Mouse (Mus musculus): ENCODE data around the gene Akap1.
"Not testable (repeated sequence)": the region's sequence is repeated elsewhere in the genome, so short reads cannot be mapped to it uniquely, and the experiment has no call there.

The Akap1 gene

DNA sequence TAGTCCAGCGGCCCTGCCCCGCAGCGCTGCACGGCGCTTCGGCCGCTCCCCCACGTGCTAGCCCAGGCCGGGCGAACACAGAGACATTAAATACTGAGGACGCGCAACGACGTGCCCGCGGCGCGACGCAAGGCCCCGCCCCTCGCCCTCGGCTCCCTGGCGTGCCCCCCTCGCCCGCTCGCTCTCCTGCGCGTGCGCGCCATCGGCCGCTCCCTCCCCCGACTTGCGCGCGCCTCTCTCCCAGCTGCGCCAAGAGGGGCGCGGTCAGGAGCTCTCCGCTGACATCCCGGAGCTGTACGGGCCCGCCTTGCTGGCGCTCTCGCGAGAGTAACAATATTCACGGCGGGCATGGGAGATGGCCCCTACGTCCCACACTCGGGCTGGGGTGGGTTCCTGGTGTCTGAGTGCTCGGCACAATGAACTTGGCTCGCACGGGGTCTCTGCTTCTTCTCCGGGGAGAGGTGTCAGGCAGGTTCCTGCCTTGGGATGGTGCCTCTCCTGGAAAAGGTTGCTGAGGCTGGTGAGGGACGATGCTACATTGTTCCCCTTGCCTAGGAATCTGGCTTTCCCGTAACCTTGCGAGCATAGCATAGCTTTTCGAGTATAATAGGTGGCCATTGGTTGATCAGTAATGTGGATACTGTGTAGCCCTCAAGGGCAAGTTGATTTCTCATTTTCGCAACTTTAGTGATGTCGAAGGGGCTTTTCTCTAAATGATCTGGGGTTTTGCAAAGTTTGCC, at the start of gene Akap1:
Akap1 (minus strand) TSS at position 129 of the 740 bp plus-strand sequence.
- CTCF ChIA-PET: no interaction called here

DNA sequence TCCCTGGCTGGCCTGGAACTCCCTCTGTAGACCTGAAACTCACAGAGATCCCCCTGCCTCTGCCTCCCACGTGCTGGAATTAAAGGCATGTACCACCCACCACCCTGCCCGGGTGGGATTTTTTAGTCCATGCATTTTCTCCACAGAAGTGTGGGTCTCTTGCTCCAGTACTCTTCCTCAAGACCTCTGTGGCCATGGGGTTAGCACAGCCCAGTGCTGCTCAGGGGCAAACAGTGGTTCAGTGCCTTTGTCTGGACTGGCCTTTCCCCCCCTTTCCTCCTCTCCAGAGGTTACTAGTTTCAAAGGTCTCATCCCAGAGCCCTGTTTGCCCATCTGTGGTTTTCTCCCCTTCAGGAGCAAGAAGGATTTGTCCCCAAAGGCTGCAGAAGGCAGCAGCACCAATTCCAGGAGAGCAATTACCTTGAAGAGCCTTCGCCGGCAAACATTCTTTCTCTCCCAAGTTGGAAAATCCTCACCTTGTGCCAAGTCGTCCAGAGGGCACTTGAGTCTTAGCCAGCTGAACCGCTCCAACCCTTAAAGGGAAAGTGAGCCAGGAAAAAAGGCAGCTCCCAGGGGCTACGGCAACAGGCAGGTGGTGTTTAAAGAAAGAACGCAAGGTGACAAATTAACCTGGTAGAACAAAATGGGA, 45.1 kb upstream of the Akap1 start:
- CTCF ChIA-PET: interaction anchor here (0.8 kb wide), 1 partner anchor 8 kb away, joined by 3 read pairs; no protein-coding TSS in a partner anchor

DNA sequence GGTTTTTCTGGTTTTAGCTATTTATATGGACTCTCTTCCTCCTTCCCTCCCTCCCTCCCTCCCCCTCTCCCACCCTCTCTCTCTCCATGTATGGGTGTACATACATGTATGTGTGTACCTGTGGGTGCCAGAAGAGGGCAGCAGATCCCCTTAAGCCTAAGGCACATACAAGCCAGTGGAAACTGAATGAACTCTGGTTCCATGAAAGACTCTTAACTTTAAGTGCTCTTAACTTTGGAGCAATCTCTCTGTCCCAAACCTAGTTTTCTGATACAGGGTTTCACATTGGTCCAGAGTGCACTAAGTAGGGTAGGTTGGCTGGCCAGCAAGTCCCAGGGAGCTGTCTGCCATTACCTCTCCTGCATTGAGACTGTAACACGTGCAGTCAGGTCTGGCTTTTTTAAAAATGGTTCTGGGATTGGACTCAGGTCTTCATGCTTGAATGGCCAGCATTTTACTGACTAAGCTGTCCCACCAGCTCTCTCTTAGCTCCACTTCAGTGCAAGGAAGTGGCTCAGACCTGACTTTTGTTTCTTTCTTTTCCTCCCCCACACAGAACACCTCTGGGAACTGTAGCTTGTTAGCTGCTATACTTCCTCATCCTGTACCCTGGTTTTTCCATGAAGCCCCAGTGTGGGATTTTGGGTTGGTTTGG, 44.3 kb upstream of the Akap1 start:
- CTCF ChIA-PET: interaction anchor here (0.5 to 1.5 kb wide), 3 partner anchors 47 to 86 kb away, joined by 3 to 10 read pairs (median 3); partner anchors contain the start of gene Scpep1

DNA sequence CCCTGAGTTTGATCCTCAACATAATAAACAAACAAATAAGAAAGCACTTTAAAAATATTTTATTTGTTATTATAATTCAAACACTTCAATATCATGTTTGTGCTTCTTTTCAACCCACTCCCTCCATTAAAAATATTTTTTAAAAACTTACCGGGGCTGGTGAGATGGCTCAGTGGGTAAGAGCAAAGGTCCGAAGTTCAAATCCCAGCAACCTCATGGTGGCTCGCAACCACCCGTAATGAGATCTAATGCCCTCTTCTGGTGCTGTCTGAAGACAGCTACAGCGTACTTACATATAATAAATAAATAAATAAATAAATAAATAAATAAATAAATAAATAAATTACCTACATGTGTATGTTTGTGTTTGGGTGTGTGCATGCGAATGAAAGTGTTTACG, 43.5 kb upstream of the Akap1 start:
- CTCF ChIA-PET: interaction anchor here (0.5 to 1.5 kb wide), 3 partner anchors 48 to 85 kb away, joined by 3 to 10 read pairs (median 3); partner anchors contain the start of gene Scpep1

DNA sequence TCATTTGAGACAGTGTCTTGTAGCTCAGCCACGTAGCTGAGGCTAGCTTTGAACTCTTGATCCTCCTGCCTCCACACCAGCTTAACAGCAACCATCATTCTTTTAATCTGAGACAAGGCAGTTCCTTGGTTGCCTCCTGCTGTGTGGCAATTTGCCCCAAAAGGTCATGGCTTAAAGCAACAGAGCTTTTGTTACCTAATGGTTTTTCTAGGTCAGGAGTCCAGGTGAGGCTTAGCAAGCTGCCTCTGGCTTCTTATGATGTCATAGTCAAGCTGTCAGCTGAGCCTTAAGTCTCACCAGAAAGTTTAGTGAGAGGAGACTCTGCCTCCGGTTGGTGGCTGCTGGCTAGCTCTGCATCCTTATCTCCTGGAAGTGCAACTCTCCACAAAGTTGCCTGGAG, 41.2 kb upstream of the Akap1 start:
- CTCF ChIA-PET: interaction anchor here (1.0 kb wide), 1 partner anchor 42 kb away, joined by 3 read pairs; no protein-coding TSS in a partner anchor

DNA sequence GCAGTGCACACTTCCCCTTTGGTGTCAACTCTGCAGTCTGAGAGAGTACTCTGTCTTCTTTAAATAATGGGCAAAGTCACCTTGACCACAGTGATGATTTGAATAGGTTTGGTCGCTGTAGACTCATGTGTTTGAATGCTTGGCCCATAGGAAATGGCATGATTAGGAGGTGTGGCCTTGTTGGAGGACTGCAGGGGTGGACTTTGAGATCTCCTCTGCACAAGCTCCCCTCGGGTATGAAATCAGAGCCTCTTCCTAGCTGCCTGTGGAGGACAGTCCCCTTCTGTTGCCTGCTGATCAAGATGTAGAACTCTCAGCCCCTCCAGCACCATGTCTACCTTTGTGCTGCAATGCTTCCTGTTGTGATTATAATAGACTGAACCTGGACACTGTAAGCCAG, 39.7 kb upstream of the Akap1 start:
- CTCF ChIA-PET: no interaction called here

DNA sequence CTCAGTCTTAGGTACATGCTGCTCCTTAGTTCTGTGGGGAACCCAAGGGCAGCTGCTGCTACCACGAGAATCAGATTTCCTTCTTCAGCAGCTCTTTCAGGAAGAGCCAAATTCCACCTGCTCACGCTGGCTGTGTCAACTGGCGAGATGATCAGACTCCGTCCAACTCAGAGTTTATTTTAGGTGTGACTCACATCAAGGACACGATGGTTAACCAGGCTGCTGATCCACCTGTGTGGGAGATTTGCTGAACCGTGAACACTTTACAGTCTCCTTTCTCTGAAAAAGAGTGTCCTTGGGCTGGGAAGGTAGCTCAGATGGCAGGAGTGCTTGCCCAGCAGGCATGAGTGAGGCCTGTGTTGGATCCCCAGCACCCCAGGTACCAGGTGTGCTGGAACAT, 38.4 kb upstream of the Akap1 start:
- CTCF ChIA-PET: no interaction called here

DNA sequence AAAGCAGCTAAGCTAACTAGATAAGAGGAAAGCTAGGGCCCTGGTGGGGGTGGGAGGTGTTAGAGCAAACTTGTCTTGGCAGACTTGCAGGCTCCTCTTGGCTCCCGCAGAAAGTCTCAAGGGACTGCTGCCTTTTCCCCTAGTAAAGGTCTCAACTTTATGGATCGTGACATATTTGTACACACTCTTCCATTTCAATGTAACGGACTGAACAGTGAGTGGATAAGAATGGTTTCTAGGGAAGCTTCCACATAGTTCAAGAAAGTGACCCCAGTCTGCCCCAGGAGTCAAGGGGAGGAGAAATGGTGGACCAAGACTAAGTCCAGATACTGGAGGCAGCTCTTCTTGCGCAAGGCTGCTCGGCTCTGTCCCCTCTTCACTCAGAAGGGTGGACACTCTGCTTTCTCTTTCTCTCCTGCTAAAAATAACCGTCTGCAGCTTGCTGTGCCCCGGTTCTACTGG, 37.0 kb upstream of the Akap1 start:
- CTCF ChIA-PET: interaction anchor here (1.6 kb wide), 1 partner anchor 9 kb away, joined by 3 read pairs; no protein-coding TSS in a partner anchor

DNA sequence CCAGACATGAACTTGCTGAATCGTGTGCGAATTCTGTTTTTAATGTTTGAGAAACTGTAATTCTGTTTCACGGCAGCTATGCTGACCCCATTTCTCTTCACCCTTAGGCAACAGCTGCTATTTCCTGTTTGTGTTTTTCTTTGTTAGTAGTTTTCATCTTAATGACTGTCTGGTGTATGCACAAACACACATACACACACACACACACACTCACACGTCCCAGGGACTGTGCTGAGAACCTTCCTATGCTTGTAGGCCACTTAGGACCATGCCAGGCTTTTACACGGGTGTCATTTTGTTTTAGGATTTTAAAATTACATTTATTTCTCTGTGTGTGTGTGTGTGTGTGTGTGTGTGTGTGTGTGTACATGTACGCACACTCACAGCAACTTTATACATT, 35.2 kb upstream of the Akap1 start:
- CTCF ChIA-PET: interaction anchor here (0.6 to 0.7 kb wide), 2 partner anchors 32 to 42 kb away, joined by 3 to 15 read pairs; no protein-coding TSS in a partner anchor

DNA sequence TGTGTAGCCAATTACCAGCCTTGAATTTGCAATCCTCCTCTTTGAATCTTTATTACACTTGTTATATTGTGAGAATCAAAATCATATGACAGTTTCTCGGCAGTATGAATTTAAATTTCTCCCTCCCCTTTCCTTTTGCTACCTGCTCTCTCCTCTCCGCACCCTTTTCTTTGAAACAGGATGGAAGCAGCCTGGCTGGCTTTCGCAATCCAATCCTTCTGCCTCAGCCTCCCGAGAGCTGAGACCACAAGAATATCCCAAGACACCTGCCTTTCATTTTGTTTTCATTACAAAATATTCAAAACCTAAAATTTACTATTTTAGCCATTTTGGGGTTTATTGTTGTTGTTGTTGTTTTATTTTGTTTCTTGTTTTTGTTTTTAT, 34.0 kb upstream of the Akap1 start:
- CTCF ChIA-PET: interaction anchor here (0.6 kb wide), 1 partner anchor 60 kb away, joined by 3 read pairs; no protein-coding TSS in a partner anchor

DNA sequence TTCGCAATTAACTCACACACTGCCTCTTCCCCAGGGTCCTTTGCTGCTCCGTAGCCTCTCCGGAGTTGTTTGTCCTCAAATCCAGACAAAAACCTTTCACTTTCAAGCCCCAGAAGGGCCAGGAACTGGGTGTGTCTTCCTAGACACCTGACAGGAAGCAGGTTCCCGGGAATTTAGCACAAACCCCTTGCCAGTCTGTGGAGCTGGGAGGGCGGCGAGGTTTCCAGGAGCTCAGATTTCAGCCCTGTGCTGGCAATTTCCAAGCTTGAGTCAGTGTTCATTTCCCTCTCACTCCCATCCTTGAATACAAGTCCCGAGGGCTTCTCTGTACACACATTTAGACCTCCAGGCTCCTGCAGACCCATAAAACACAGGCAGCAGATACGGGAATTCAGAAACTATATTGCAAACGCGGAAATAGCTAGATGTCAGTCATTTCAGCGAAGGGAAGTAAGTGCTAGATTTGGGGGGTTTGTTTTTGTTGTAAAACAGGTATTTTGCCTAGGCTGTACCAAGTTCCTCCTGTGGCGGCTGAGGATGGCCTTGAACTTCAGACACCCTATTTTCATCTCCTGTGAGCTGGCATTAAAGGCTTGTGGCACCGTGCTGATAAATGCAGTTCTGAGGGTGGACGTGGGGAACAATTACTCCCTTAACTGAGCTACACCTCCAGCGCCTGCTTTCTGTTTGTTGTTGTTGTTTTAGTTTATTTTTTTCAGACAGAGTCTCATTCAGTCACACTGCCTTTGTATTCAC, 33.4 kb upstream of the Akap1 start:
- CTCF ChIA-PET: no interaction called here

DNA sequence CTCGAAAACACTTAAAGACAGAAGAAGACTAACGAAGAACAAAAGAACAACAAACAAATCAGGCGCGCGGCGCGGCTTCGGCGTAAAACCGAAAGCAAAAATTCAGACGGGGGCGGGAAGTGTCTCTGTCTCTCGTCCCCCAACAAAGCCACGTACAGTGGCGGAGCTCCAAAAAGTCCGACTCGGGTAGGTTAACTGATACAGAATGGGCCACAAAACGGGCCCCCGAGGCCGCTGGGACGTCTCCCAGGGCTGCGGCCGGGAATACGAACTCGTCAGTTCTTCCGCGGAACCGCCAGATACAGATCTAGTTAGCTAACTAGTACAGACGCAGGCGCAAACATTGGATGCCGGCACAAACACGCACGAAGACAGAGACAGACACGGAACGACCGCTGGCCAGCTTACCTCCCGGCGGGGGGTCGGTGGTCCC, 31.4 kb upstream of the Akap1 start:
- CTCF ChIA-PET: not testable (repeated sequence)

DNA sequence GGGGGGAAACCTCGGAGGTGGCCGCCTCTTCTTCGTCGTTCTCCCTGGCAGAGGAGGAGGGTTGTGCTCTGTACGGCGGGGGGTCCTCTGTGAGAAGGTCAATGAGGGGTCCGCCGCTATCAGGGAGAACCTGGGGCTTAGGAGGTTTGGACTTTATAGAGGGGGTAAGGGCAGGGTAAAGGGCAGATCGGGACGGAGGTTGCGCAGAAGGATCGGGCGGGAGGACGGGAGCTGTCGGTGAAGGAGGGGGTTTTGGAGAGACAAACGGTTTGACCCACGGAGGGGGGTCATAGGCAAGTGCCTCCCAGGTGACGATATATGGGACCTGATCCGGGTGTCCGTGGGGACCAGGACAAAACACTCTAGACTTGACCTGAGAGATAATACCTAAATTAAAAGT, 30.8 kb upstream of the Akap1 start:
- CTCF ChIA-PET: not testable (repeated sequence)

DNA sequence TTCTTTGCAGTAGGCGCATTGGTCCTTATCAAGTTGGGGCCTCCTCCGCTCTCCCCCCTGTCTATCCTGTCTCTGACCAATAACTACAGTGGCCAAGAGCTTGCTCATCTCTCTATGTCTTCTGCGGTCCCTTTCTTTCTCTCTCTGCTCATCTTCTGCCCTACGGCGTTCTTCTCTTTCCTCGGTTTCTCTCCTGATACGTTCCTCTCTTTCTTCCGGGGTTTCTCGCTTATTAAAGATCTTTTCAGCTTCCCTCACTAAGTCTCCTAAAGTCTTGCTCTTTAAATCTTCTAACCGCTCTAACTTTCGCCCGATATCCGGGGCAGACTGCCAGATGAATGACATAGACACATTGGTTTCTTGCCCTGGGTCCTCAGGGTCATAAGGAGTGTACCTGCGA, 29.9 kb upstream of the Akap1 start:
- CTCF ChIA-PET: not testable (repeated sequence)

DNA sequence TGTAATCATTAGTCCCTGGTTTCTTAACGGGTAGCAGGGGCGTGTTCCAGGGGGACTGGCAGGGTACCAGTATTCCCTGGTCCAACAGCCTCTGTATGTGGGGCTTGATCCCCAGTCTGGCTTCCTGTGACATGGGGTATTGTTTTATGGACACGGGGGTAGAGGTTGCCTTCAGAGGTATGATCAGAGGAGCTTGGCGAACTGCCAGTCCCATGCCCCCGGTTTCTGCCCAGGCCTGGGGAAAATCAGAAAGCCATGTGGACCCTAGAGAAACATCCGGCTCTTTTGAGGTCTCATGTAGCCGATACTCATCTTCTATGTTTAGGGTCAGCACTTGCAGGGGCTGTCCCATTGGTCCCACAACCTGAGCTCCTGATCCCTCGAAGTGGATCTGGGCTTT, 29.1 kb upstream of the Akap1 start:
- CTCF ChIA-PET: not testable (repeated sequence)

DNA sequence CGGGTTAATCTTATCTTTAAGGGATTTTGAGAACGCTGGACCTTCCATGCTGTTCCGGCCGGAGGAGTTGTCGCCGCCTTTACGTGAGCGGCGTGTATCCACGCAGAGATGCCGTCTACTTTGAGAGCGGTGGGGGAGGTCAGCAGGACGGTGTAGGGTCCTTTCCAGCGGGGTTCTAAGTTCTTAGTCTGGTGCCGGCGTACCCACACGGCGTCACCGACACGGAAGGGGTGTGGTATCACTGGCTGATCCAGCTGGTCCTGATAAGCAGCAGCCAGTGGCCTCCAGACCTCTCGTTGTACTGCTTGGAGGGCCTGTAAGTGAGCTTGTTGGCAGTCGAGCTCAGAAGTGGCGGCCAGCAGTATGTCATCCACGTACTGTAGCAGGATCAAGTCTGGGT, 28.4 kb upstream of the Akap1 start:
- CTCF ChIA-PET: not testable (repeated sequence)

DNA sequence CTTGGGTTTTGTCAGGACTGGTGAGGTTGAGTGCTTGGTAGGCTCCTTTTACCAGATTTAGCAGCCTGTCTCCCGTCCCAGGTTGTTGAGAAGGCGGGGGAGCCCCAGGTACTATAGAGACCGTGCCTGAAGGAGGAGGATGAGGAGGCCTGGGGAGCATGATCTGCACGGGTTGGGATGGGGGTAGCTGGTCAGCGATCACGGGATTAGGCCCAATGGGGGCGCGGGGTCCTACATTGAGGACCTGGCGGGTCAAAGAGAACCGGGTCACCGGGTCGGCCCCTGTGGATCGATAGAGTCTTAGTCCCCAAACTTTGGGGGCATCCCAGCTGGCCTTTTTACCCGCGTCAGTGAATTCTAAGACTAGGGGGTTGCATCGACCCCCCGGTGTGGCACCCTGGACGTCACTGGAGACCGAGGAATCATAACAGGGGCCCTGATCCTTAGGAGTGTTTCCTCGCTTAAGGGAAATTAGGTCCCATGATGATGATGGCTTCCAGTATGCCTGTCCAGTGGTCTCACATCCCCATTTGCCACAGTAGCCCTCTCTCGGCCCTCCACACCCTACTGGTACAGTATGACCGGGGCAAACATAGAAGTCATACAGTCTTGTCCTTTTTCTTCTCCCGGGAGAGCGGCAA, 27.7 kb upstream of the Akap1 start:
- CTCF ChIA-PET: not testable (repeated sequence)

DNA sequence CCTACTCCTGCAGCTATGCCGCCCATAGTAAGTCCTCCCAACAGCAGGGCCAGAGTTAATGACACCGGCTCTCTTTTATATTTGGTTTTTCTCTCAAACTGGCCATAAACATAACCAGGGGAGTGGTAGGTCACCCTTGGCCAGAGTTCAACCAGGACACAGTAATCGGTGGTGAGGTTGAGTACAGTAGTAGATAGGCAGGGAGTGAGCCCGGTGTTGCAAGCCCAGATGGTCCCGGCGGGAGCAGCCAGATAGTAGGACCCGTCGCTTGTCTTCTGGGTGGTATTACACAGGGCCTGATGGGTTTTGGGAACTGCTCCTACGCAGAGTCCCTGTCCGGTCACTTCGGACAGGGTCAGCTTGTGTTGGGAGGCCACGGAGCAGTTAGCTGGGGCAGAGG, 27.1 kb upstream of the Akap1 start:
- CTCF ChIA-PET: not testable (repeated sequence)

DNA sequence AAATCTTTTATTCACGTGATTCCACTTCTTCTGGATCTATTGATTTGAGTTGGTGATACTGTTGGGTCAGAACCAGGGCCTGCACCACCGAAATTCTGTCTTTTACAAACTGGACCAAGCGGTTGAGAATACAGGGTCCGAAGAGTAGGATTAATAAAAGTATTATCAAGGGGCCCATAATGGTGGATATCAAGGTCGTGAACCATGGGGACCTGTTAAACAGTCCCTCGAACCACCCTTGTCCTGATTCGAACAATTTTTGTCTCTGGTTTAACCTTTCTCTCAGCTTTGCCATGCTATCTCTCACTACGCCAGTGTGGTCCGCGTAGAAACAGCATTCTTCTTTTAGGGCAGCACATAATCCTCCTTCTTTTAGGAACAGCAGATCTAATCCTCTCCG, 26.5 kb upstream of the Akap1 start:
- CTCF ChIA-PET: not testable (repeated sequence)

DNA sequence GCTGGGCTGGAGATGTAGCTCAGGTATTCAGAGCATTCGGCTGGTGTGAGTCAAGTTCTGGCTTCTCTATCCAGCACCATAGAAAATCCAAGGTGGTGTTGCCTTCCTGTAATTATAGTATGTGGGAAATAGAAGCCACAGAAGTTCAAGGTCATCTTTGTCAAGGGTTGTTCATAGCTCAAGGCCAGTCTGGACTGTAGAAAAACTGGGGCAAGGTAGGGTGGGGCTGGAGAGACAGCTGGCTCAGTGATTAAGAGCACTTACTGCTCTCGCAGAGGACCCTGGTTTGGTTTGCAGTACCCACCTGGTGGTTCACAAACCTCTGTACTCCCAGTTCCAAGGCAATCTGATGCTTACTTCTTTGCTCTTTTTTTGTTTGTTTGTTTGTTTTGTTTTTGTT, 24.6 kb upstream of the Akap1 start:
- CTCF ChIA-PET: no interaction called here

DNA sequence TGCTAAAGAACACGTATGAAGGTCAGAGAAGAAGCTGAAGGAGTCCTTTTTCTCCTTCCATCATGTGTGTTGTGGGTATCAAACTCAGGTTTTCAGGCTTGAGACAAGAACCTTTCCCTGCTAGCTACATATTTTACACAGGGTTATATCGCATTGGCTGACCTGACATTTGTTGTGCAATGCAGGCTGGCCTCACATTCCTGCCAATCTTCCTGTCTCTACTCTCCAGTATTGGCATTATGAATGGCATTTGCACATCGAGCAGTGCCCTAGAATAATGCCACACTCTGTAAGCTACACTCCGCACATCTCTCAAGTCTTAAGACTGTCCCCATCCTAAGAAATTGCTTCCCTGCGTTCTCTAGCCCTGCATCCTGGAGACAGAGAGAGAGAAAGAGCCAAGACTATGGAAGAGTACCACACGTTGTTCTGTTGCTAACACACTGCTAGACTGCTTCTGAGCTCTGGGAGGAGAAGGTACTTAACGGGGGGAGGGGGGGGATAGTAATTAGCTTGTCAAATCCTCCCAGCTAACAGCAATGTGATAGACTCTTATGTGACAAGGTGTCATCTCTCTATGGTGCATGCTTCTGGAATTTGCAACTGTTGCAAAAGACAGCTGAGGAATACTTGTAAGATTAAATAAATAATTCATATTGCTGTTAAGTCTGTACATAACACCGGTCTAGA, 20.1 kb upstream of the Akap1 start:
- CTCF ChIA-PET: no interaction called here
